ENCODE assay signal across 8 mouse cellular contexts in genomic region chr14:8080165-8080679, GRCm38 (mm10). TPM values are rescaled to one million over a fixed set of nuclear protein-coding genes. Genes with fewer than 3 reads are reported as not detected.
DNase-seq lines count a peak whose midpoint lies in the region; ATAC-seq and TF ChIP-seq lines count a peak whose summit lies in the region.

Rpp14 (plus strand) TSS chr14:8080367.

- TF ChIP-seq CTCF in kidney, postnatal 0 days (IDR thresholded peaks at IDR 0.05; ENCODE audit: low read depth), result peak; percentile 99

- H3K36me3 ChIP-seq in heart, embryonic 12.5 days, result peaks cover 12% of the 10 kb centered on the region
- H3K36me3 ChIP-seq in kidney, postnatal 0 days (ENCODE audit: insufficient read depth, low read length), result peaks cover 10% of the 10 kb centered on the region
- peaks cover 14% of the 10 kb centered on the region for H3K36me3 ChIP-seq in liver, embryonic 11.5 days (ENCODE audit: control insufficient read depth, insufficient read depth, low read length)
- peaks cover 8% of the 10 kb centered on the region; the same call in 1 of the 2 replicates for H3K36me3 ChIP-seq in stomach, embryonic 14.5 days (ENCODE audit: control insufficient read depth, insufficient read depth, low read length)

- peak within 1 kb of the TSS; percentile 93 for H3K27ac ChIP-seq in heart, embryonic 12.5 days (ENCODE audit: poor library complexity, severe bottlenecking)
- peak within 1 kb of the TSS; percentile 99 for H3K27ac ChIP-seq in kidney, postnatal 0 days
- H3K27ac ChIP-seq in liver, embryonic 11.5 days (ENCODE audit: low read depth, low read length), result peak within 1 kb of the TSS; percentile 88
- H3K27ac ChIP-seq in stomach, embryonic 14.5 days (ENCODE audit: low read length), result peak within 1 kb of the TSS; percentile 95

- peak within 1 kb of the TSS; percentile 86 for H3K9ac ChIP-seq in heart, embryonic 12.5 days
- H3K9ac ChIP-seq in kidney, postnatal 0 days (ENCODE audit: low read depth, low read length), result peak within 1 kb of the TSS; percentile 77
- peak within 1 kb of the TSS; percentile 91 for H3K9ac ChIP-seq in liver, embryonic 11.5 days (ENCODE audit: low read depth, low read length)
- H3K9ac ChIP-seq in stomach, embryonic 14.5 days (replicated peaks; ENCODE audit: low read depth, low read length), result peak within 1 kb of the TSS; percentile 81

- no peaks in the 10 kb centered on the region for H3K27me3 ChIP-seq in heart, embryonic 12.5 days (replicated peaks)
- H3K27me3 ChIP-seq in kidney, postnatal 0 days (ENCODE audit: insufficient read depth, low read length), result no peaks in the 10 kb centered on the region
- no peaks in the 10 kb centered on the region for H3K27me3 ChIP-seq in liver, embryonic 11.5 days (replicated peaks; ENCODE audit: control insufficient read depth, insufficient read depth, low read length)
- no peaks in the 10 kb centered on the region for H3K27me3 ChIP-seq in stomach, embryonic 14.5 days (ENCODE audit: control insufficient read depth, insufficient read depth, low read length)

- peak; percentile 96 for DNase-seq in B cell, adult 2 months
- DNase-seq in brain, adult 2 months (ENCODE audit: low read depth, low spot score), result peak; percentile 98
- DNase-seq in kidney, postnatal 0 days (ENCODE audit: low spot score), result peak; percentile 96
- peak; percentile 92 for DNase-seq in liver, embryonic 11.5 days (ENCODE audit: low spot score)
- peak; percentile 99 for DNase-seq in naive thymus-derived CD4-positive, alpha-beta T cell, adult 2 months (ENCODE audit: low read depth)

- H3K4me1 ChIP-seq in heart, embryonic 12.5 days (replicated peaks), result peaks cover 14% of the 10 kb centered on the region
- H3K4me1 ChIP-seq in kidney, postnatal 0 days (replicated peaks; ENCODE audit: insufficient read depth, low read length), result 0 out of 2 replicates have a peak, but pooled peaks cover 9% of the 10 kb centered on the region
- peaks cover 4% of the 10 kb centered on the region for H3K4me1 ChIP-seq in liver, embryonic 11.5 days (replicated peaks; ENCODE audit: control insufficient read depth, insufficient read depth, low read length)
- H3K4me1 ChIP-seq in stomach, embryonic 14.5 days (ENCODE audit: control insufficient read depth, insufficient read depth, low read length), result 0 out of 2 replicates have a peak, but pooled peaks cover 8% of the 10 kb centered on the region

- peak; percentile 97 for ATAC-seq in erythroblast, adult 5-6 weeks (replicated peaks; ENCODE audit: low FRiP score, poor library complexity, severe bottlenecking)
- peak; percentile 94 for ATAC-seq in heart, embryonic 12.5 days (ENCODE audit: insufficient number of reproducible peaks, low FRiP score)
- peak; percentile 95 for ATAC-seq in kidney, postnatal 0 days (replicated peaks; ENCODE audit: low FRiP score, low read depth)
- ATAC-seq in liver, embryonic 11.5 days (replicated peaks; ENCODE audit: low FRiP score), result peak; percentile 93
- peak; percentile 95 for ATAC-seq in stomach, embryonic 14.5 days (ENCODE audit: insufficient number of reproducible peaks, insufficient read depth, low FRiP score, low read depth)

- peak within 1 kb of the TSS; percentile 65 for H3K4me3 ChIP-seq in heart, embryonic 12.5 days
- H3K4me3 ChIP-seq in kidney, postnatal 0 days (replicated peaks; ENCODE audit: low read depth, low read length), result peak within 1 kb of the TSS; percentile 70
- peak within 1 kb of the TSS; percentile 73 for H3K4me3 ChIP-seq in liver, embryonic 11.5 days (ENCODE audit: low read depth, low read length)
- peak within 1 kb of the TSS; percentile 70 for H3K4me3 ChIP-seq in stomach, embryonic 14.5 days (ENCODE audit: low read depth, low read length)

- under 1% methylated on average over 47 of the region's 47 CpGs for WGBS in heart, embryonic 12.5 days
- under 1% methylated on average over 47 of the region's 47 CpGs for WGBS in kidney, postnatal 0 days
- under 1% methylated on average over 47 of the region's 47 CpGs for WGBS in liver, embryonic 11.5 days
- under 1% methylated on average over 47 of the region's 47 CpGs for WGBS in stomach, embryonic 14.5 days

- H3K4me2 ChIP-seq in heart, embryonic 12.5 days, result peak within 1 kb of the TSS; percentile 86
- peak within 1 kb of the TSS; percentile 79 for H3K4me2 ChIP-seq in kidney, postnatal 0 days (ENCODE audit: low read length)
- peak within 1 kb of the TSS; percentile 93 for H3K4me2 ChIP-seq in liver, embryonic 11.5 days
- peak within 1 kb of the TSS; percentile 95 for H3K4me2 ChIP-seq in stomach, embryonic 14.5 days (replicated peaks; ENCODE audit: low read depth, low read length)

- peaks cover under 1% of the 10 kb centered on the region; the same call in 1 of the 2 replicates for H3K9me3 ChIP-seq in heart, embryonic 12.5 days (replicated peaks)
- no peaks in the 10 kb centered on the region for H3K9me3 ChIP-seq in kidney, postnatal 0 days (replicated peaks; ENCODE audit: low read length)
- no peaks in the 10 kb centered on the region for H3K9me3 ChIP-seq in liver, embryonic 11.5 days (ENCODE audit: control insufficient read depth, low read length)
- no peaks in the 10 kb centered on the region for H3K9me3 ChIP-seq in stomach, embryonic 14.5 days (ENCODE audit: control insufficient read depth, low read depth, low read length)

RNA-seq across cellular contexts. Expression of gene Rpp14, which starts in this region (rescaled TPM):
- 5.4 and 7.1 TPM in 2 replicates for total RNA-seq in erythroblast, adult 5-6 weeks (2015; ENCODE audit: low replicate concordance)
- total RNA-seq in erythroblast, adult 5-6 weeks (2017; ENCODE audit: low replicate concordance), result 11.7 and 14.0 TPM in 2 replicates
- polyA plus RNA-seq in heart, embryonic 12.5 days (2016; fragmentation: Nextera tagmentation; extraction: Ambion mirVana), result 42.2 and 42.6 TPM in 2 replicates
- 58.9 and 61.8 TPM in 2 replicates for polyA plus RNA-seq in kidney, postnatal 0 days (2015; fragmentation: Nextera tagmentation; extraction: Ambion mirVana)
- polyA plus RNA-seq in liver, embryonic 11.5 days (2014; fragmentation: Nextera tagmentation; extraction: Ambion mirVana), result 74.7 and 77.4 TPM in 2 replicates
- polyA plus RNA-seq in stomach, embryonic 14.5 days (2014; fragmentation: Nextera tagmentation; extraction: Ambion mirVana), result 57.4 and 65.0 TPM in 2 replicates

Comparison
In these comparisons a context has a peak if more than half of its experiments do, and no peak if none do; other contexts are left out.
1. Peak in every context shown above with its lines: DNase-seq, ATAC-seq, H3K4me3 ChIP-seq and H3K27ac ChIP-seq.